Mouse (Mus musculus) lung, adult 18-20 months (tissue): ENCODE results near the gene Cubn.
A peak's percentile ranks its signal among the peaks of the same experiment; 100 is the strongest.

ENCODE experiments used
- DNase-seq, 2 experiments: peaks; one replicate each; pipeline ENCODE4 v3.0.0; 2022; ENCODE audit warnings: mixed read lengths in 2 of 2

Gene Cubn

DNA sequence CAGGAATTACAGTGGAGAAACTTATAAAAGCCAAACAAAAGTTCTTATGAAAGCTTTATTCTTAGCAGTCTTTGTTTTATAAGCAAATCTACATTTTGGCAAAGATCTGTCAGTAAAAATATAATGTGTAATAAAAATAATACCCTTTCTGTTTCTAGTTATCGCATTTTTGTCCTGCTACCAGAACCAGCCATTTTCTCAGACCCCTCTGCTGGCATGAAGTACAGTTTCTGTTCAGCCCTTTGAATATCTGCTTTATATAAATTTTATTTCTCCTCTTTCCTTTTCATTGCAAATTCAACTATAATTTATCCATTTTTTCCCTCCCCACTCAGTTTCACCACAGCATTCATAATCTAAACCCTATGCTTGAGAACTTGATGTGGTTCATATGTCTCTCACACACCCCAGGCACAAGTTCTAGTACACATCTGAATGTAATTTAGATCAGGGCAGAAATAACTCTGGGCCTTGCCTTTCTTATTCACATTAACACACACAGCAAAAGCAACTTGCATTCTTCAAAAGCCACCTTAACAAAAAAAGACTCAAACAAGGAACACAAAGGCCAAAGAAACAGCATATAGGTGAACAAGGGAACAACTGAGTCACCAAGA lies 139.4 kb downstream of the Cubn start:
- DNase-seq: no peak

GRCm38 (mm10) chr2:13342325-13342926 lies 149.2 kb downstream of the Cubn start:
- no peak for DNase-seq

DNA sequence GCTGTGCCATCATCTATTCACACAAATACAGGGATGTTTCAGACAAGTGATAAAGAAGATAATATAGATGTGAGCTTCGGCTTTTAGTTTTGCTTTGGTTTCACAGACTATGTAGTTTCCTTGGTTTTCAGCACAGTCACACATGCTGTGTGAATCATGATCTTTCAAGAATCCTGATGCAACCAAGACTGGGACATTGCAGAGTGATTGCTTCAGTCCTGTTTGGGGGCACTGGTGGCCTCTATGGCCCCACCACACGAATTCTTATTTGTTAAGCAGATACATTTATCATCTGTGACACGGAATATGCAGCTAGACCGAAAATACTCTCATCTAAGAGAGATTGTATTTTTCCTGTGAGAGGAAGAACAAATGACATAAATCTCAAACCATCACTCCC lies 156.2 kb downstream of the Cubn start:
- no peak for DNase-seq

- no peak for DNase-seq
Measured at GRCm38 (mm10) chr2:13329754-13330417, 161.7 kb downstream of the Cubn start.

DNA sequence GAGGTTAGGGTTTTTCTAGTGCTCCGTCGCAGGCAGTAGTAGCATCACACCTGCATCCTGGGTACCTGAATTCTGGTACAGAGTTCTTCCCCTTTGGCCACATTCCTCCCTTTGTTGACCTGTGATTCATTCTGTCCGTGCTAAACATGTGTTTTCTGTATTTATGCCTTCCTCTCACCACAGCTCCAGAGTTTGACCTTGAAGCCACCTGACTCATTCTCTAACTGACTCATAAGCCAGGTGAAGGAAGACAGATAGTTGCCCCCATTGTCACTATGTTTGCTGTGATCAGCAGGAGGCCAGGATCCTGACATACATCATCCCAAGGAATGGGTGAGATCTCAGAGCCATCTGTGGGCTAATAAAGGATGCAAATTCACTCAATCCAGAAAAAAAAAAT lies 188.2 kb downstream of the Cubn start:
- no peak for DNase-seq

GRCm38 (mm10) chr2:13299031-13299430 lies 192.6 kb downstream of the Cubn start:
- peak in 1 of 2 experiments; percentile 15 for DNase-seq

DNA sequence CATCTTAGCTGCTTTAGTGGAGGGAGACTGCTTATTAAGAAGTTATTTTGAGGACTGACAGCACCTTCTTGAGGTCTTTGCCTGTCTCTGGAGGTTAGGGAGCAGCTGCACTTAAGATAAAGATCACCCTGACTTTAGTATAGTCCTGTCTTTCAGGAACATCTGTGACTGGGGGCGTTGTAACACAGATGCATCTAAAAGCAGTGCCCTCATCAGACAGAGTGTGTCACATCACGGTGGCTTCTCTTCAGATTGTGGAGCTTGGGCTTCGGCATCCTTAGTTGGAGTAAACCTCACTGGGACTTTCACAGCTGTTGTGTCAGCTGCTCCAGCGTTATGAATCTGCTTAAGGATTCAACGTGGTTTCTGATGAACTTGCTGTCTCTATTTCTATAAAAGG lies 193.9 kb downstream of the Cubn start:
- DNase-seq: no peak

DNA sequence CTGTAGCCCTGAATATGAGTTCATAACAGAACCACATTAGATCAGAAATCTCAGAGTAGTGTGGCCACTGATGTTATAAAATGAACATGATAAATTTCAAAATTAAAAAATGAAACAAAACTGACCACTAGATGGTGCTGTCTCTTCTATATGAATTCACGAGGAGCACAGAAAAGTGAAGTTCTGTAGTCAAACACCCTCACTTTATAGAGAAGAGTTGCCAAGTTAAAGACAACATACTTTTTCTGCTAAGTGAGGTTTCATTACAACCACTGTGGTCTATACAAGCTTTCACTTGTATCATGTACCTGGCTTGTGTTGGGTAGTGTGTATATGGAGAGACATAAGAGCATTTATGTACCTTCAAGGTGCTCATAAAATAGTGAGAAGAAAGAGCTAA lies 201.0 kb downstream of the Cubn start:
- no peak for DNase-seq

- DNase-seq: no peak
Measured at GRCm38 (mm10) chr2:13290070-13290469, 201.5 kb downstream of the Cubn start.

DNA sequence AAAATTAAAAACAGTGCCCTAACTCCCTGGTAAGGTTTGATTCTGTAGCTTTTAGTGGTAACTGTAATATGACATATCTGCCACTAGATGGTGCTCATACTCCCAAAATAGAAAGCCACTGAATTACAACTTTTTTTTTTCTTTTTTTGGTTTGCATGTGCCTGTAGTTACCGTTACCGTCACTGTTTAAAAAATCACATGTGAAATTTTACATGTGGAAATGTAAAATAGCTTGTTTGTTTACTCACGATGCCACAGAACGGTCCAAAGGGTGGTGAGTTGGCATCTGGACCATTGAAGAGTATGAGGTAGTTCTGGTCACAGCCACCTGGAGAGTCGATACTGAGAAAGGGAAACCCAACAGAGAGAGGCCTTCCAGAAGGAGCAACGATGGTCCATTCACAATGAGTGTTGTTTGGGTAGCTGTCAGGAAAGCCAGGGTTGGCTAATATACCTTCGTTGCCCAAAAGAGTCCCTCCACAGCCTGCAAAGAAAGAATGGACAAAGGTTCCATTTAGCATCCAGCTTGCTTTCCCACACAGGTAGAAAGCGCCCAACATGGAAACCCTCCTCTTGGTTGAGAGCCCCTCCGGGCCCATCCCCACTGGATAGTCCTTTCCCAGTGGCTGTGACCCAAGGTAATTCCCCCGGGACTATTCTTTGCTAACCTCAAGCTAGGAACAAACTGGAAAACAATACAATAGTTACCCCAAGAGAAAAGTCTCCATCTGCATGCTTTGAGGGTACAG lies 213.3 kb downstream of the Cubn start:
- no peak for DNase-seq

DNA sequence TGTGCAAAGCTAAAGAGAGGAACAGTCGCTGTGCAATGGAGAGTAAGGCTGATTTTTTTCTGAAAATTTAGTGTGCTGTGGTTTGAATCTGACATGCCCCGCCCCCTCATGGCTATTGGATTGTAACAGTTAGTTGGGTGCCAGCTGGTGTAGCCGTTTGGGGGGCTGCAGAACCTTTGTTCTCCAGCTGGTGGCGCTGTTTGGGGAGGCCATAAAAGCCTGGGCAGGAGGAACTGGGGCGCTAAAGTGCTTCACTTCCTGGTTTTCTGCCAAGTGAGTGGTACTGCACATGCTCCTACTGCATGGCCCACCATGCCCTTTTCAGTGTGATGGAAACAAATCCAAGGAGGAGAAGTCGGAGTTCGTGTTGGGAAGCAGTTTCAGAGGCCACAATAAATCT lies 215.7 kb downstream of the Cubn start:
- no peak for DNase-seq

- DNase-seq: peak; percentile 100
Measured at GRCm38 (mm10) chr2:13271165-13271957, 220.3 kb downstream of the Cubn start, which contains the start of gene Rsu1. Rsu1 (minus strand) TSS chr2:13271415.

DNA sequence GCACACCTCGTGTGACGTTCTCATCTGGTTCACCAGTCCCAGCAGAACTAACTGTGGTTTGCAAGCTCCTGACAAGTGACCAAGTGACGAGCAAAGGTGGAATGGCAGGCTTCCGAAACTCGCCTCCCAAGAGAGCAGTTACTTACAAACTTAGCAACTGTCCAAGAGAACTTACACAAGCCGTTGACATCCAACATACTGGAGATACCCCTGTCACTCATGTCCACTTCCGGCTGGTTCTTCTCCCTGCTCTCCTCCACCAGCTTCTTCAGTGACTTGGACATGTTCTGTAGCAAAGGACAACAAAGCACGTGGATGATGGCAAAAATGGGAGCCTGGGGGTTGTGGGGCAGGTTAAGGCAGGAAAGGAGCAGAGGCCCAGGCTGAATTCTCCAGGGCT lies 220.9 kb downstream of the Cubn start:
- no peak for DNase-seq

GRCm38 (mm10) chr2:13268681-13269293 lies 222.8 kb downstream of the Cubn start:
- DNase-seq: no peak

- DNase-seq: no peak
Measured at GRCm38 (mm10) chr2:13264875-13265274, 226.7 kb downstream of the Cubn start.

- DNase-seq: no peak
Measured at GRCm38 (mm10) chr2:13263150-13263549, 228.5 kb downstream of the Cubn start.

DNA sequence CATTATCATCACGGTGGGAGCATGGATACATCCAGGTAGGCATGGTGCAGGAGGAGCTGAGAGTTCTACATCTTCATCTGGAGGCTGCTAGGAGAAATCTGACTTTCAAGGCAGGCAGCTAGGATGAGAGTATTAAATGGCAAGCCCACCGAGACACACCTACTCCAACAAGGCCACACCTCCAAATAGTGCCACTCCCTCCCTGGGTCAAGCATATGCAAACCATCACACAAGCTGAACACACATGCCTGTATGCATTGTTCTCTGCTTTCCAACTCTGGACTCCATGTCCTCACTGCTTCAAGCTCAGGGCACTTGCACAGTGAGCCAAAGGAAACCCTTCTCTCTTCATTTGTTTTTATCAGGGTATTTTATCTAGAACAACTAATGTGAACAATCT lies 233.0 kb downstream of the Cubn start:
- no peak for DNase-seq

- DNase-seq: no peak
Measured at GRCm38 (mm10) chr2:13240711-13241110, 250.9 kb downstream of the Cubn start.

DNA sequence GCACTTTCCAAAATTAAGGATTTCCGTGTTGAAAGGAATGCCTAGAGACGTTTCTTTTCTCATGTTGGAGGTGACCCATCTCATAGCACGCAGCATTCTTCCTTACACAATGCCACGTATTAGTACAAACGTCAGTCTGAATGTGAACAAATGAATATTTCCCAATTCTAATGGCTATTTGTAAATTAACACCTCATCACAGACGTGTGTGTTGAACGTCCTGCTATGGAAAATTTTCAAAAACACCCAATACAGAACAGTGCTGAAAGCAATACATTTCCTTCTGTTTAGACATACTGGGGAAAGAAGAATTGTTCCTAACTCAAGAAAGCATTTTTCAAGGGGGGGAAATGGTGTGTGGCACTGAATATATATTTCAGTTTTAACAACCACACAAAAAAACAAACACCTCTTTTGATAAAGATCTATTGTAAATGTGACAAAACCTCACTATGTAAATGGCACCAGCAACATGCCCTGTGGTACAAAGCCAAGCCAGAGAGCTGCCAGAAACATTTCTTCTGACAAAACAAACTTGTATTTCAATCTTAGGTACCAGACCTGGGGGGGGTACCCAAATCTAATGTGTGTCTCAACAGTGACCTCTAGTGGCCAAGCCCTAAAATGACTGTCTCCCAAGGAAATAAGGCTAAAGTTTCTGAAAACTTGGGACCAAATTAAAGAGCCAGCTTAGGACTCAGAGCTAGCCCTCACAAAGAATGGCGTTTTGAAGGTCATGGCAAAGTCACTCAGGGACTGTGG lies 254.3 kb downstream of the Cubn start:
- peak in 1 of 2 experiments; percentile 40 for DNase-seq

GRCm38 (mm10) chr2:13235696-13236095 lies 255.9 kb downstream of the Cubn start:
- no peak for DNase-seq

- no peak for DNase-seq
Measured at GRCm38 (mm10) chr2:13234796-13235195, 256.8 kb downstream of the Cubn start.

- no peak for DNase-seq
Measured at GRCm38 (mm10) chr2:13233902-13234301, 257.7 kb downstream of the Cubn start.
